Mouse (Mus musculus) stomach, embryonic 14.5 days (tissue): ENCODE results near the gene Slpi. TPM values are rescaled to one million over a fixed set of nuclear protein-coding genes. Genes with fewer than 3 reads are reported as not detected.

Experiments
- ATAC-seq: fragments of 200-750 bp; cut with Nextera tagmentation; 2 replicates; pipeline ENCODE4 v1.8.0; 2017; ENCODE audit warnings: low read depth, moderate TSS enrichment; ENCODE audit not compliant: insufficient number of reproducible peaks, insufficient read depth, low FRiP score
- H3K27ac ChIP-seq: fragments of 300-500 bp; sonication (generic); 2 replicates; pipeline ENCODE4 v1.5.1; 2014; ENCODE audit warnings: mild to moderate bottlenecking, low read length, moderate library complexity, mixed read lengths
- H3K27me3 ChIP-seq: fragments of 300-500 bp; sonication (generic); 2 replicates; pipeline ENCODE4 v1.6.1; 2014; ENCODE audit warnings: low read length, control low read depth, mixed read lengths; ENCODE audit not compliant: control insufficient read depth, insufficient read depth
- H3K36me3 ChIP-seq: fragments of 300-500 bp; sonication (generic); 2 replicates; pipeline ENCODE4 v1.6.1; 2014; ENCODE audit warnings: mild to moderate bottlenecking, control low read depth, low read length, moderate library complexity, mixed read lengths; ENCODE audit not compliant: control insufficient read depth, insufficient read depth
- H3K4me1 ChIP-seq: fragments of 300-500 bp; sonication (generic); 2 replicates; pipeline ENCODE4 v1.6.1; 2014; ENCODE audit warnings: low read length, control low read depth, mixed read lengths; ENCODE audit not compliant: control insufficient read depth, insufficient read depth
- H3K4me2 ChIP-seq: fragments of 300-500 bp; sonication (generic); replicated peaks from 2 replicates; pipeline ENCODE4 v1.6.1; 2014; ENCODE audit warnings: low read depth, low read length, control low read depth
- H3K4me3 ChIP-seq: fragments of 300-500 bp; sonication (generic); 2 replicates; pipeline ENCODE4 v1.5.1; 2014; ENCODE audit warnings: low read depth, low read length, control low read depth
- H3K9ac ChIP-seq: fragments of 300-500 bp; sonication (generic); replicated peaks from 2 replicates; pipeline ENCODE4 v1.6.1; 2014; ENCODE audit warnings: low read depth, mild to moderate bottlenecking, control low read depth, low read length, moderate library complexity, mixed read lengths
- H3K9me3 ChIP-seq: fragments of 300-500 bp; sonication (generic); 2 replicates; pipeline ENCODE4 v1.6.1; 2016; ENCODE audit warnings: low read depth, low read length, control low read depth; ENCODE audit not compliant: control insufficient read depth
- WGBS: fragments of 180-500 bp; shearing (Covaris S2); extraction: QIAGEN DNeasy Blood & Tissue Kit; methylation state at CpG from one replicate; pipeline ENCODE4 v1.1.7; 2014; 5-methylcytosine and 5-hydroxymethylcytosine counted together
- polyA plus RNA-seq: library from polyadenylated mRNA; unstranded; fragments of >200 nt; fragmentation: Nextera tagmentation; extraction: Ambion mirVana; gene quantifications from 2 replicates; pipeline ENCODE4 v1.2.1, GENCODE M21; 2014

The Slpi gene
- polyA plus RNA-seq, 1 experiment from 2014 or later = 0.58 TPM

DNA sequence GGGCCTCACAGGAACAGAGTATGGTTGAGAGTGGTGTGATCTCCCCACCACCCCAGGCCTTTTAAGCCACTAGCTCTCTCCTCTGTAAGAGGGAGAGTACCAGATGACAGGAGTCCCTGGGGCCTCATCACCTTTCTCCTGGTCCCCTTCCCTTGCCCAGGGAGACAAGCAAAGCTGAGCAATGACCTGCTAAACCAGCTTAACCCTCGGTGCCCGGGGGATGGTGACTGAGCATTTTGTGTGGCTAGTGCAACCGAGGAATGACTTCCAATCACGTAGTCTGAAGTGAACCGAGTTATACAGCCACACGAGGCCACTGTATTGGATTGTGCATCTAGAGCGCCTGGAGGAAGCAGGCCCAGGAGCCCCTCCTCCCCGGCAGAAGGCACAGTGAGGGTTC is 35.5 kb upstream of the Slpi start:
- 91% methylated on average over 8 of the region's 8 CpGs for WGBS
- Histone ChIP-seq H3K9me3 (no peaks in the 10 kb centered on the region), H3K36me3 (peaks cover 23% of the 10 kb centered on the region)

GRCm38 (mm10) chr2:164423464-164423863 is 34.6 kb upstream of the Slpi start:
- WGBS = 89% methylated on average over 11 of the region's 11 CpGs
- peaks cover 23% of the 10 kb centered on the region for H3K36me3 ChIP-seq
- ATAC-seq = no peak
- no peaks in the 10 kb centered on the region for H3K9me3 ChIP-seq
- no peak overlapping the region for H3K27ac ChIP-seq
- H3K9ac ChIP-seq = no peak overlapping the region
- no peaks in the 10 kb centered on the region for H3K27me3 ChIP-seq
- no peak overlapping the region for H3K4me2 ChIP-seq
- H3K4me3 ChIP-seq = no peak overlapping the region
- H3K4me1 ChIP-seq = no peaks in the 10 kb centered on the region

More for the DNA sequence above, 35.5 kb upstream of the Slpi start:
- no peak for ATAC-seq
- Histone ChIP-seq H3K4me2 (no peak overlapping the region), H3K4me3 (no peak overlapping the region), H3K4me1 (no peaks in the 10 kb centered on the region), H3K27me3 (no peaks in the 10 kb centered on the region), H3K9ac (no peak overlapping the region), H3K27ac (no peak overlapping the region)

DNA sequence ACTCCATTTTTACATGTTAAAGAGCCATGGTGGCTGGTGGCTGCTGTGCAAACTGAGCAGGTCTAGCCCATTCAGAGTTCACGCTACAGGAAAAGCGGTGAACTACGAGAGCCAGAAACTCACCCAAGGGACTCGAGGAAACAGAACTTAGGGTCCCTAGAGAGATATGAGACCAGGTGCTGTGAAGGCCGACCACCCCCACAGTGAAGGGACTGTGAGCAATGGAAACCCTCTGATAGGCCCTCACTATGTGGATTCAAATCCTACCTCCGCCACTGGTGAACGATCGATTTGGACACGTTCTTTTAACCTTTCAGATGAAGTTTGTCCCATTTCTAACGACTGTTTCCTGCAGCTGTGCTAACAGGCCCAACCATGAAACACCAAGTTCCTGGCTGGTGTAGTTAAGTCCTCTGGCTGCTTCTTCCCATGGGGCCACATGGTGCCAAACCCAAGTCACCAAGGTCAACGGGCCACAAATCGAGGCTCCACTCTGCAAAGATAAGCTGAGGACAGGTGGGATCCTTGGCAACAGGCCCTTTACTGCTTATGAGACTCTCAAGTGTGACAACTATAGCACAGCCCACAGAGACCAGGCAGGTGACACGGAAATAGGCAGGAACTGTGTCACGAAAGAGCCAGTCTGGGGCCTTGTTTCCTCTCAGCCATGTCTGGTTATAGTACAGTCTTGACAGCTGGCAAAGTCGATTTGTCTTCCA is 33.9 kb upstream of the Slpi start:
- WGBS = 86% methylated on average over 15 of the region's 15 CpGs
- Histone ChIP-seq H3K27ac (no peak overlapping the region), H3K36me3 (peaks cover 23% of the 10 kb centered on the region)

DNA sequence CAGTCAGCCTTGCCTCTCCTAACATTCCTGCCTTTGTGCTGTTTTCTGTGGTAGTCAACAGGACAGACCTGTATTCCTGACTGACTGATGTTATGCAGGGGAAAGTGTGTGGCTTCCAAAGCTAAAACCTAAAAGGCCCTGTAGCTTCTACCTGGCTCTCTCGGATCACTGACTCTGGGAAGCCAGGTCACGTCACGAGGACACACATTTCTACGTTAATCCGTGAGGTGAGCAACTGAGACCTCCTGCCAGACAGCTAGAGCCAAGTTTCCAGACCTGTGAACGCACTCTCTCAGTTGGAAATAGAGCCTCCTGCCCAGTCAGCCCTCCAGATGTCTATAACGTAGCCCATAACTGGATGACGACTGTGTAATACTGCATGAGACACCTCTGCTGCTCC is 33.1 kb upstream of the Slpi start:
- no peak overlapping the region for H3K4me3 ChIP-seq
- no peaks in the 10 kb centered on the region for H3K27me3 ChIP-seq
- ATAC-seq = no peak
- H3K4me1 ChIP-seq = no peaks in the 10 kb centered on the region
- H3K36me3 ChIP-seq = peaks cover 20% of the 10 kb centered on the region
- peak overlapping the region; percentile 61; the same call in 1 of the 2 replicates for H3K27ac ChIP-seq
- no peaks in the 10 kb centered on the region for H3K9me3 ChIP-seq
- no peak overlapping the region for H3K4me2 ChIP-seq
- WGBS = 81% methylated on average over 8 of the region's 8 CpGs
- H3K9ac ChIP-seq = no peak overlapping the region

More for the DNA sequence above, 33.9 kb upstream of the Slpi start:
- Histone ChIP-seq H3K9ac (no peak overlapping the region), H3K9me3 (no peaks in the 10 kb centered on the region), H3K4me2 (no peak overlapping the region), H3K4me1 (no peaks in the 10 kb centered on the region), H3K27me3 (no peaks in the 10 kb centered on the region), H3K4me3 (no peak overlapping the region)
- no peak for ATAC-seq

- 77% methylated on average over 7 of the region's 7 CpGs for whole genome bisulfite sequencing
- Histone ChIP-seq H3K9me3 (no peaks in the 10 kb centered on the region), H3K27me3 (no peaks in the 10 kb centered on the region), H3K36me3 (peaks cover 16% of the 10 kb centered on the region), H3K4me1 (no peaks in the 10 kb centered on the region), H3K27ac (no peak overlapping the region), H3K4me2 (no peak overlapping the region), H3K9ac (no peak overlapping the region), H3K4me3 (no peak overlapping the region)
- no peak for ATAC-seq
Measured at GRCm38 (mm10) chr2:164421306-164421705, 32.4 kb upstream of the Slpi start.

DNA sequence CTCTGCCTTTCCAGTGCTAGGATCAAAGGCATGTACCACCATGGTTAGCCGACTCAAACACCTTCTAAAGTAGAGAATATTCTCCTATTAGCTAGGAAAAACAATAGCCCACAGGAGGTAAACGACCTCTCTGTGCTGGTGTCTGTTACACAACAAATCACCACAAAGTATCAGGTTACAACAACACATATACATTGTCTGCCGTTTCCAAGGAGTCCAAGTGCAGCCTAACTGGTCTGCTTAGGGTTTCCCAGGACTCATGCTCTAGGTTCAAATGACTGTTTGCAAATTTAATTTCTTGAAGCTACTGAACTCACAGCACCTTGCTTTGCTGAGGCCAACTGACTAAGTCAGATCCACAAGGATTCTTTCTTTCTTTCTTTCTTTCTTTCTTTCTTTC is 30.6 kb upstream of the Slpi start:
- no peak overlapping the region for H3K4me2 ChIP-seq
- H3K36me3 ChIP-seq = peaks cover 5% of the 10 kb centered on the region
- no peaks in the 10 kb centered on the region for H3K27me3 ChIP-seq
- no peak overlapping the region for H3K27ac ChIP-seq
- no peak for ATAC-seq
- H3K9ac ChIP-seq = no peak overlapping the region
- H3K4me3 ChIP-seq = no peak overlapping the region
- 7% methylated on average over 3 of the region's 3 CpGs for WGBS
- no peaks in the 10 kb centered on the region for H3K4me1 ChIP-seq
- H3K9me3 ChIP-seq = no peaks in the 10 kb centered on the region

DNA sequence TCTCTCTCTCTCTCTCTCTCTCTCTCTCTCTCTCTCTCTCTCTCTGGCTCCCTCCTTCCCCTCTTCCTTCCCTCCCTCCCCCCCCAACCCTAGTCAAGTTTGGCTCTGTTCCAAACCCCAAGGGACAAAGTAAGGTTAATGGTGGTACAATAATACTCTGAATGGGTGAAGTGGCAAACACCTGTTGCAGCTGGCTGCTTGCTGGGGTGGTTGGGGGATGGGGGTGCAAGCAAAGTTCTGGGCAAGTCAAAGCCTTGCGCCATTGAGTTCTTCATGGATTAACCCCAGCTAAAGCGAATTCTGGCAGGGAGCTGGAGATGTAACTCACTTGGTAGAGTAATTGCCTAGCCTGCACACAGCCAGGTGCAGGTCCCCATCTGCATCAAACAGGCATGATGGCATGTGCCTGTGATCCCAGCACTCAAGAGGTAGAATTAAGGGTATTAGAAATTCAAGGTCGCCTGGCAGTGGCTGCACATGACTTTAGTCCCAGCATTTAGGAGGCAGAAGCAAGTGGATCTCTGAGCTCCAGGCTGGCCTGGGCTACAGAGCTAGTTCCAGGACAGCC is 29.5 kb upstream of the Slpi start:
- ATAC-seq = no peak

GRCm38 (mm10) chr2:164417198-164417597 is 28.3 kb upstream of the Slpi start:
- Histone ChIP-seq H3K4me2 (no peak overlapping the region), H3K27ac (no peak overlapping the region), H3K9ac (no peak overlapping the region), H3K9me3 (no peaks in the 10 kb centered on the region), H3K27me3 (no peaks in the 10 kb centered on the region), H3K36me3 (no peaks in the 10 kb centered on the region), H3K4me3 (no peak overlapping the region), H3K4me1 (no peaks in the 10 kb centered on the region)
- no peak for ATAC-seq
- WGBS = 0% methylated on average over 2 of the region's 2 CpGs

More for the DNA sequence above, 29.5 kb upstream of the Slpi start:
- Histone ChIP-seq H3K4me1 (no peaks in the 10 kb centered on the region), H3K9me3 (no peaks in the 10 kb centered on the region), H3K36me3 (peaks cover 1% of the 10 kb centered on the region; the same call in 1 of the 2 replicates), H3K4me2 (no peak overlapping the region), H3K27ac (no peak overlapping the region), H3K9ac (no peak overlapping the region), H3K4me3 (no peak overlapping the region), H3K27me3 (no peaks in the 10 kb centered on the region)
- WGBS = 36% methylated on average over 3 of the region's 3 CpGs
